Mouse (Mus musculus): ENCODE data around the gene Chpf.

The Chpf gene

DNA sequence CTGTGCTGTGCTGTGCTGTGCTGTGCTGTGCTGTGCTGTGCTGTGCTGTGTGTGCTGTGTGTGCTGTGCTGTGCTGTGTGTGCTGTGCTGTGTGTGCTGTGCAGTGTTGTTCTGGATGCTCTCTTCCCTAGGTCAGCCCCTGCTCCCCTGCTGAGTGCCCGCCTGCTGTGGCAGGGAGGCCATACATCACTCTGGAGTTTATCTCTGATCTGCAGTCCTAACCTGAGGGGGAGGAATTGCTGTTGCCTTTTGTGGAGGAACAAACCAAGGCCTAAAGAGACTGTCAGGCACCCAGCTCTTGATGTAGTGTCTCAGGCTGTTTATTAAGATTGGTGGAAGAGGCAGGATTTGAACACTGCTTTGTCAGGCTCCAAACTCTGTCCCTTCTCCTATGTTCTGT is 16.5 kb downstream of the Chpf start:
- ATAC-seq (ENCODE audit: insufficient number of reproducible peaks, low FRiP score, low TSS enrichment), result no peak

DNA sequence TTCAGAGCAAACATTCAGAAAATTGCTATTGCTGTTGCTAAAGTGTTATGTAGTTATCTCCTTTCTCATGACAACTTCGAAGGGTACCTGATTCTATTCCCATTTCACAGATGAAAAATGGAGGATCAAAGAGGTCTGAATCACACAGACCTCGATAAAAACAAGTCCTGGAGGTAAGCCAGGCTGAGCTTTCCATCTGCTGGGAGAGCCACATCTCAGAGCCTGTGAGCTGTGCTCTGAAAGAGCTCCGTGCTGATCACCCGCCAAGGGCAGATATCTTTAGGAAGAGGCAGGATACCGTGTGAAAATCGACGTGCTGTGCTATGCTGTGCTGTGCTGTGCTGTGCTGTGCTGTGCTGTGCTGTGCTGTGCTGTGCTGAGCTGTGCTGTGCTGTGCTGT is 18.8 kb downstream of the Chpf start:
- ATAC-seq (ENCODE audit: insufficient number of reproducible peaks, low FRiP score, low TSS enrichment), result no peak

DNA sequence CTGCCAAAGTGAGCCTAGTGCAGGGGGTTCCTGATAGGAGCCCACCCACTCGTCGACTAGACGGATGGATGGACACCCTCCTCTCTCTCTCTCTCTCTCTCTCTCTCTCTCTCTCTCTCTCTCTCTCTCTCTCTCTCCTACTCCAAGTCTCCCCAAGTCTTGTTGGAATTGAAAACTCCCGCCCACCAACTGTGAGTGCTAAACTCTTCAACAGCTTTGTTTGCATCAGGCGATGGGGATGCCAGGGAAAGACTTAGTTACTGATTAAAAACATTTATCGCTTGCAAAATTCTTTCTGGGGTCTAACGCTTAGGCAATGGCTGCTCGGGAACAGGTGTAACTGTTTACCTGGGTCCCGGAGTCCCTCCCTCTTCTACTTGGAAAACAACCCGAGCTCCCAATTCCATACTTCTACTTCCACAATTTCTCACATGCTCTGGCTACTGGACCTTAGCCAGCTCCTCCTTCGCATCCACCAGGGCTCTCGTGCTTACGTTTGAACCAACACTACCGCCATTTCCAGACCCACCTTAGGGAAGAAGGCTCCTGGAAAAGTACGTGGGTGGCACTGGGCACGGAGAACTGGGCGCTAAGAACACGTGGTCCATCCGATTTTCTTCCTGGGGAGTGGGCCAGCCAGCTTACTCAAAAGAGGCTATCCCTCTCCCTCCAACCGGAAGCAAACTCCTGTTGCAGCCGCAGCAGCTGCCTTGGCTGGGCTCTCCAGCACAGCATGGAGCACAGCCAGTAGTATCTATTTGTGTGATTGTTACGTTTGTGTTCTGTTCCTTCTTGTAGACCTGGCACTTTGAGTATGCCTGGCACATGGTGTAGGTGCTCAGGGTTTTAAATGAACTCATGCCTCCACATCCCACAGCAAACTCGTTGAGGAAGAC is 20.1 kb downstream of the Chpf start:
- no peak for ATAC-seq (ENCODE audit: insufficient number of reproducible peaks, low FRiP score, low TSS enrichment)

DNA sequence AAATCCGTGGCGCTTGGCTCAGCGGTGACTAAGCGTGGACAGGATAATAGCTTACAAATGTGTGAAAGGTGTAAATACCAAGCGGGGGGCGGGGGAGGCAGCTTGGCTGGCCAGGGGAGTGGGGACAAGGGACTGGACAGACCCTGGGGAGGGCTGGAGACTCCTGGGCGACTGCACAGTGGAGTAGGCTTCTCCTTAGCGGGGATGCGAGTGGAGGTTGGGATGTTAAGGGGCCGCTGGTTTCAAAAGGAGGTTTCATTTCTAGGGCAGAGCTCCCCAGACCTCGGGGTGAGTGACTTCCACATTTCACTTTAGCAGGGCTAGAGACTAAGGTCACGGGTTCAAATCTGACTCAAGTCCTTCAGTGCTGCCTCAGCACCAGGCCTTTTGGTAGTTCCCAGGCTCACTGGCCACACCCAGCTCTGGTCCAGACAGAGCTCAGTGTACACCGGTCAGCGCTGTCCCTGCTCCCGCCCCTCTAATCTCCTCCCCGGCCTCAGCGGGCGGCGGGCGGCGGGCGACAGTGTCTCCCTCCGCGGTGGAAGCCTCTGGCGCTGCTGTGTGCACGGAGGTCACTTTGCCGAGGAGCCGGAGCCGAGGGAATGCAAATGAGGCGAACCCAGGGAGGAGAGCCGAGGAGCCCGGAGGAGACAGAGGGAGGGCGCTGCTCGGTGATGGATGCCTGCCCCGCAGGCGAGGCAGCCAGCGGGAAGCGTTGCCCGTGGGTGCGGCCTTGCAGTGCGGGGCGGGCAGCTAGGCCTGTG is 20.9 kb downstream of the Chpf start:
- ATAC-seq (ENCODE audit: insufficient number of reproducible peaks, low FRiP score, low TSS enrichment), result peak; percentile 50; the same call in 1 of the 2 replicates

DNA sequence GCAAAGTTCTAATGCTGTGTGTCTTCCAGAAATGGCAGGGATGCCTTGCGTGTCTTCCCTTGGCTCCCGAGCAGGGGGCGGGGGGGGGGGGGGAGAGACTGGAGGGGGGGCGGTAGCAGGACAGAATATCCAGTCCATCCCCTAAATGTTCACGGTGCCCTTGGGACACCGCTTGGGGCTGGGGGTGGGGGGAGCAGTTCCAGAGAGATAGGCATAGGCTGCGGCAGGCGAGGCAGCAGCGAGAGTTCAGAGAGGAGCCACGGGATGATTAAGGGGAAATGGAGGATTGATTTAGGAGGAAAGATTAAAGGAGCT is 21.4 kb downstream of the Chpf start:
- ATAC-seq (ENCODE audit: insufficient number of reproducible peaks, low FRiP score, low TSS enrichment), result no peak

DNA sequence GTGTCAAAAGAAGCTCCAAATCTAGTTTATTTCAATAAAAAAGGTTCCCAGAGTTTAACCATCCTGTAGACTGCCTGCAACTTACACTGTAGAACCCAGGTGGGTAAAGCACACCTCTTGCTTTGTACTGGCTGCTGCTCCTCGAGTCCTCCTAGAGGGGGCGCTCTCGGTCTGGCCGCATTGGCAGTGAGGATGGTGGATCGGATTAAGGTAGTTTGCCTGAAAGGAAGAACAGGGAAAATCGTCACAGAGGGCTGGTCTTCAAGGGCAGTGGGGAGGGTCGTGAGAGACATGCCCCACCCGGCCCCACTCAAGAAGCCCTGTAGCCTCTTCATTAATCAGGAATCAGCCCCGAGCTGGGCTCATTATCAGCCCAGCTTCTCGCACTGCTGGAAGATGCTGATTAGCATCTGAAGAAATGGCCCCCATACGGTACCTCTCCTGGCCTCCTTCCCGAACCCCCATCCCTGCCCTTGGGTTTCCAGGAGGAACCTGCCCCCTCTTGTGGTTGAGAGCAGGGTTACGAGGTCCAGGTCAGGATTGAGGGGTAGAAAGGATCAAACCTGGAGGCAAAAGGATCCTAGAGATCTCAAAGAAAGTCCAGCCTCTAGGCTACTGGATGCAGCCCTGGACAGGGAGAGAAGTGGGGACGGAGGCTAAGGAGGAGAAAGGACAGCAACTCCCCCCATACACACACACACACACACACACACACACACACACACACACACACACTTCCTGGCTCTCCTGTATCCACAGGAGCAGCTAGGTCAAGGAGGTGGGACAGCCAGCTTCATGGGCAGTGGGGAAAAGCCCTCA is 22.2 kb downstream of the Chpf start:
- no peak for ATAC-seq (ENCODE audit: insufficient number of reproducible peaks, low FRiP score, low TSS enrichment)

DNA sequence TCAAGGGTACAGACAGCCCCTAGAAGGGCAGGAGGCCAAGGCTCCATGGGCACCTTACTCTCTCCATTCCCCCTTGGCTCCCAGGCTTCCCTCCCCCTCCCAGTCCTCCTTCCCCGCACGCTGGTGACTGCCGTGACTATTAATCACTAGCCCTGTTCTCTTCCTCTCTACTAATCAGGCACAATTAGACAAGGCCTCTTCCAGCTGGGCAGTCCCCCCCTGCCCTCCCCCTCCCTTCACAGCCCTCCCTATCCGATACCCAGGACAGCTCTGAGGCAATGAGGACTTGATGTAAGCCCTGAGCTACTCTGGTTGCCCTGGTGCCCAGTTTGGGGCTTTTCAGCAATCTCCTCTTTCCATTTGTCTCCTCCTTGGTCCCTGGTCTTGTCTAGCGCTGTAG is 23.2 kb downstream of the Chpf start:
- ATAC-seq (ENCODE audit: insufficient number of reproducible peaks, low FRiP score, low TSS enrichment), result no peak

DNA sequence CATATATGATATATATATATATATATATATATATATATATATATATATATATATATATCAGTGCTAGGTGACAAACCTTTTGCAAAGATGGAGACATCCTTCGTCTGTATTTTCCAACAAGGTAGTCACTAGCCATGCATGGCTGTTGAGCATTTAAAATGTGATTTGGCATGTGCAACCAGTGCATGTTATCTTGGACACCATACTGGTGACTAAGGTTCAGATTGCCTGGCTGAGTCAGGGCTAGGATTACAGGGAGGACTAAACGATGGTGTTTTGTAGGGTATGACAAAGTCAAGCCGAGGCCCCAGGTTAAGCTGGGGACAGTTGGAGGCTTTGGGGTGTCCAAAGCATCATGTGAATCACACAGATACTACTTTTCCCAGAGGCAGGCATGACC is 23.7 kb downstream of the Chpf start:
- no peak for ATAC-seq (ENCODE audit: insufficient number of reproducible peaks, low FRiP score, low TSS enrichment)

DNA sequence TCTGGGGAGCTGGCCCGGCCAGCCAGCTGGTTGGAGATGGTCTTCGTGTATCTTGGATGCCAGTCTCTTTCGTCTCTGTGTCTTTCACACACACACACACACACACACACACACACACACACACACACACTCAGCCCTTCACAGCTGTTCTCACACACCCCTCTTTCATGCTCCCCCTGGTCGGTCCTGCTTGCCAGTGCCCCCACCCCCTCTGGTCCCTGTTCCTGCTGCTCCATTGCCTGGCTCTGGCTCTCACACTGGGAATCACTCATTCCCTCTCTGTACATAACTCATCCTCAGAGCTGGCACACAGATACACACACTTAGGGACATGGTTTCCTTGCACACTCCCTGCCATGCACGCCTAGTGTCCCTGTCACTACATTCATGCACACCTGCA is 27.2 kb downstream of the Chpf start:
- no peak for ATAC-seq (ENCODE audit: insufficient number of reproducible peaks, low FRiP score, low TSS enrichment)

DNA sequence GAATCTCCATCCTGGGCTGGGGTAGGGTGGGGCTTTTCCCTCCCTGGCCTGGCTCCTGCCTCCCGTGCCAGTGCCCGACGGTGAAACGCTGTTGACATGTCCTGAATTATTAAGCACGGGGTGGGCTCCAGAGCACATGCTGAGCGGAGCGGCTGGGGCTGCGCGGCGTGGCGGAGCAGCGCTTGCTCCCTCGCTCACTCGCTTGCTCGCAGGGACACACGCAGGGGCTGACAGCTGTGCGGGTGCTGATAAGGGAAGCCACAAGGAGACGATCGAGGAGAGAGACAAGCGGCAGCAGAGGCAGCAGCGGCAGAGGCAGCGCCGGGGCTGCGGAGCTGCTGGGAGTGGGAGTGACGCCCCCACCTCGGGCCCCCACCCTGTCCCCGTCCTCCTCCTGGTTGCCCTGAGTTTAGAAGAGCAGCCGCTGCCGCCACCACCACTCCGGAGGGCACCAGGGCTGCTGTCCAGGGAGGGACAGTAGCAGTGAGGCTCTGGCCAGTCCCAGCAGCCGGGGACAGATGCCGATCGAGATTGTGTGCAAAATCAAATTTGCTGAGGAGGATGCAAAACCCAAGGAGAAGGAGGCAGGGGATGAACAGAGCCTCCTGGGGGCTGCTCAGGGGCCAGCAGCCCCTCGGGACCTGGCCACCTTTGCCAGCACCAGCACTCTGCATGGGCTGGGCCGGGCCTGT is 28.6 kb downstream of the Chpf start, which contains the start of gene Asic4:
TSS of gene Asic4 (plus strand) at position 123 of the 692 bp plus-strand sequence.
- no peak for ATAC-seq (ENCODE audit: insufficient number of reproducible peaks, low FRiP score, low TSS enrichment)

DNA sequence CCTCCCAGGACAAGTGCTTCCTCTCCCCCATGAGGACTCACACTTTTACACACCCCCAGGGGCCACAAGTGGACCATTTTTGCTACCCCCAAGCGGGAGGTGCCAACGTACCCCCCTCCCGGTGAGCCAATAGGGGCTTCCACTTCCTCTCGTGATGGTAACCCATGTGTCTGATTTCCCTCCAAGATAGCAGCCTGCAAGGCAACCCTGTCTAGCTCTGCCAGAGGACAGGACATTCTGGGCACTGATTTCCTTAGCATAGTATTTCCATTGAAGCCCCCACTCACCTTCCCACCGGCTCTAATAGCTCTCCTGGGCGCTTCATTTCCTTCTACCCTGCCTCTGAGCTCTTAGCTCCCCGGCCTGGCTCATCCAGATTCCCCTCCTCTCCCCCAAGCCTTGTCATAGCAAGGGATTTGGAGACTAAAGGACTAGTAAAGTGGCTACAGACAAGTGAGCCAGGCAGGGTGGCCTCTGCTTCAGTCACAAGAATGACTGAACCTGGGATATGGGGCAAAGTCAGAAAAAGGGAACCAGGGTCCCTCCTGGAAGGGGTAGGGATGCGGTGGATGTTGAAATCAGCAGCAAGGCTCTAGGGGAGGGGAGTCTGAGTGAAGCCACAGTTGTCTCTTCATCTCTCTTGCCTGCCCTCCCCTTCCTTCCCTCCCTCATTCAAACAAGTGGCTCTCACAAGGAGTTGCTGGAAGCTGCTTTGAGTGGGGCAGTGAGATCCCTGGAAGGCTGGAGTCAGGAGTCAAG is 29.6 kb downstream of the Chpf start:
- ATAC-seq (ENCODE audit: insufficient number of reproducible peaks, low FRiP score, low TSS enrichment), result no peak

DNA sequence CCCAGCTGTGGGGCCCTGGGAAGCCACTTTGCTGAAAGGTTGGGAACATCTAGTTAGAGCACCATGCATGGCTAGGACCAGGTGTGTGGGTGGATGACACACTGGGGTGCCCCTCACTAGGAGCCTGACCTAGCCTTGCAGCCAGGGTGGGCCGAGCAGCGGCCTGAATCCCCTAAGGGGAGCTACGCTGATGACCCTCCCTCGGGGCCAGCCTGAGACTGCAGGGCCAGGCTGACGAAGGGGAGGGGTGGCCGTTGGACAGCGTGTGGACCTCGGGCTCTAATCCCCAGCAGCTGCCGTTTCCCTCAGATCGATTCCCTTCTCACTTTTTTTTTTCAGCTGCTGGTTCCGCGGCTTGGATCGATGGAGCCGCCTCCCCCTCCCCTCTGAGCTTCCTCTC is 30.2 kb downstream of the Chpf start:
- no peak for ATAC-seq (ENCODE audit: insufficient number of reproducible peaks, low FRiP score, low TSS enrichment)

DNA sequence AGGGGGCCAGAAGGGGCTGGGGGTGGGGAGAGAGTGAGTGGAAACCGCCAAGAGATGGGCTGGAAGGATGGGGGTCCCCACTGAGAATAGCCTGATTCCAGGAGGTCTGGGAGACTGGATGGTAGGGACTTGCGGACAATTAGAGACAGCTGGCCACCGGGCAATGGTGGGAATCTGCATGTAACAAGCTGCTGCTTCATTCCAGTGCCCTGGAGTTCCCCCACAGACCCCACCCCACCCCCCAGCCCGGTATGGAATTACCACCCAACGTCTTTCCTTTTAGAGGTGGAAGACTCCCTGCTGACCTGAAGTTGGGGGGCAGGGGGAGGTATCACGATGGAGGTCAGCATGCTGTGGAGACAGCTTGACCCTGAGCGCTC is 31.1 kb downstream of the Chpf start:
- no peak for ATAC-seq (ENCODE audit: insufficient number of reproducible peaks, low FRiP score, low TSS enrichment)

DNA sequence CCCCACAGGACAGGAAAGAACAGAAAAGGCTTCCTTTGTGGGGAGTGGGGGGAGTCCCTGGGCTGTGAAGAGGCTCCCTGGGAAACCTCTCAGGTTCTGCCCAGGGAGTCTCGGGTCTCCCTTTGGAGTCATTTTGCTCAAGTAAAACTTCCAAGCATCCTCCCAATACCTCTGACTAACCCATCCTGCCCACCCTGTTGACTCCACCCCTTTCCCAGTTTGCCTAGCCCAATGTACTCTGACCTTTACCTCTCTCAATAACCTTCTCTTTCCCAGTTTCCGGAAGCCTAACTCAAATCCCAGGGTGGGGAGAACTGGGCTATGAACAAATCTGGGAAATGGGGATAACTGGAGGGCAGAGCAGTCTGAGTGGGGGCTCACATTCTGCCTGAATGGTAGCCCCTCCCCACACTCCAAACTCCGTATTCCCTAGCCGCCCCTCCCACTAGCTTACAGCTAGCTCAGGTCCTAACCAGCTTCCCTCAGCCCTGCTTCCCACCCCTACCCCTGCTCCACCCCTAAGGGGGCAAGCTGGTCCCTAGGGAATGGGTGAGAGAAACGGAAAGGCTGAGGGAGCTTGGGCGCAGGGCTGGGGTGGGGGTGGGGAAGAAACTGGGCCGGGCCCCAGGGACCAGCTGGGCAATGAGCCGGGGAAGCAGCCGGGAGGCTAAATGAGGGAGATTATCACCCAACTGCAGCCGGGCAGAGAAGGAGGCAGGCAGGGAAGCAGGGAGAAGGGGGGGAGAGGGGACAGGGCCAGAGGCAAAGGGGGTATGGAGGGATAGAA is 31.6 kb downstream of the Chpf start:
- no peak for ATAC-seq (ENCODE audit: insufficient number of reproducible peaks, low FRiP score, low TSS enrichment)

DNA sequence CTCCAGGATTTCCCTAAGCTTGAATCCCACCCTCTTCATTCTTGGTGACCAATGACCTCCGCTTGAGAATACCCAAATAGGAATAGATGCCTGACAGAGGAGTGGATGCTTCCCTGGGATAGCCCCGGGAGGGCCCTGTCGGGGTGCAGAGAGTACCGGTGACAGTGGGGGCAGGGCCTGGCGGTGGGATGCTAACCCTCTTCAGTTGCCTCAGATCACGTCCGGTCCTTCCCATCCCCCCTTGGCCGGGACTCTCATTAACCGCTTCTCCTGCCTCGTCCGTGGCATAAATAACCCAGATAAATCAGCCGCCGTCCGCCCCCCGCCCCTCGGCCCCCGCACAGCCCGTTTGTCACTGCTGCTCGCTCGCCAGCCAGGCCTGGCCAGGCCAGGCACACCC is 32.5 kb downstream of the Chpf start:
- no peak for ATAC-seq (ENCODE audit: insufficient number of reproducible peaks, low FRiP score, low TSS enrichment)

DNA sequence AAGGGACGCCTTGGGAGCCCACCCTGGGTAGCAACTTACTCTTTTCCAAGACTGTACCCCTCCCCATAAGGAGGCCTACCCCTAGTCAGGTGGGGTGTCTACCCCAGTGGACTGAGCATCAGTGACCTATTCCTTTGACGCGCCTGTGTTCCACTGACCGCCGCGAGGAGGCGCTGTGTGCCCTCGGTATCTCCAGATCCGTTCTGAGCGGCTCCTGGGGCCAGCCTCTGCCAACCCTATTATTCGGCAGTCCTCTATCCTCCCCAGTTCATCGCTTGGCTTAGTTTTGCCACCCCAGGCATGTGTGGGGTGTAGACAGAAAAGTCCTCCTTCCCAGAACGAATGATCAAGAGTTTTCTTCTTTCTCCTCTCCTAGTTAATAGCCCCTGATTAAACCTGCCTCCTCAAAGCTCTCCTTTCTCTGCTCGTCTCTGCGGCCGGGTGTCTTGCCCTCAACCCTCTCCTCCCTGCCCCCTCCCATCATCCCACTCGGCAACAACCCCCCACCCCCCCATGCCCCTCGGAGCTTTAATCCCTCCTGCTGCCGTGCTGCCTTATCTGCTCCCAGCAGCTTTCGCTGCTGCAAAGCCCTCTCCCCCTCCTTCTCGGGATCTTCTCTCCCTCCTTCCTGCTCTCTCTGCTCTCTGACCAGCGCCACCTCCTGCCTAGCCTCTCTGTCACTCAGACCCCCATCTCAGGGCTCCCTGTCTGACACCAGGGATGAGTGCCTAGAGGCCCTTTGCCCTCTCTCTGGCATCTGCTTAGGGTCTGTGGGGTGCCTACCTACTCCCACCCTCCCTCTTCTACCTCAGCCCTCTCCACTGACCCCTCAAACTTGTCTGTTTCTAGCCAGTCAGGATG is 33.1 kb downstream of the Chpf start:
- ATAC-seq (ENCODE audit: insufficient number of reproducible peaks, low FRiP score, low TSS enrichment), result peak; percentile 22; the same call in 1 of the 2 replicates

DNA sequence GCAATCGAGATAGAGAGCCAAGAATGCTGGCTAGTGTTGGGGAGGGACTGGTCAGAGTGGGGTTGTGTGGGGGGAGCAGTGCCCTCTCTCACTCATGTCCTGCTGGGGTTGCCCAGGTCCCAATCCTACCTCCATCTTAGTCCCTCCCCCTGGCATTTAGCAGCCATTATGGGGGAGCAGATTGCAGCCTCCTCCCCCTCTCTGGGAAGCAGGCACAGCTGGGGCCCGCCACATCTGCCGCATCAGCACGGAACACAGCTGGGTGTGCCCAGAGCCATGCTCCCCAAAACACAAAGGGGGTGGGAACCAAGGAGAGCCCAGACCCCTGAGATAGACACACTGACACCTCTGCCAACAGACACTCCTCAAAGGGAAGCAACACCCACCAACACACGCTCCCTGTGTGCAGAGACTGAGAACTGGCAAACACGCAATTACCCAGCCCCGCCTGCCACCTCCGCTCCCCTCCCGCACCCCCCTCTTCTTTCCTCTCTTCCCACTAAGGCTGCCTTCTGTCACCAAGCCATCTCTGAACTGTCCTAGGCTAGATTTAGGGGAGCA is 33.9 kb downstream of the Chpf start:
- ATAC-seq (ENCODE audit: insufficient number of reproducible peaks, low FRiP score, low TSS enrichment), result no peak

DNA sequence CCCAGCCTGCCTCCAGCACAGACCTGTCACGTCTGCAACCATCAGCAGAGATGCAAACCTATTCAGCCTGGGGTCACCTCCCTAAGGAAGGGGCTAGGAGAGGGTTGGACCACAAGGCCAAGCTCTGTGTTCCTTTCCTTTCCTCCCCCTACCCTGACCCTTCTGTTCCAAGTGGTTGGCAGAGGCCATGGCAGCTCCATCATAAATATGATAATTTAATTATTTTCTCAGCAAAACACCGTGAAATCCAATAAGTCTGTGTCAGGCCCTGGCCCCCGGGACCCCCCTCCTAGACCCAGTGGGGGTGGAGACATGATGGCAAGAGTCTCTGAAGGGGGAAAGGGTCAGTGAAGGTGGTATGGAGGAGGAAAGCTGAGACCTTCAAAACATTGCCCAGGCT is 34.9 kb downstream of the Chpf start:
- no peak for ATAC-seq (ENCODE audit: insufficient number of reproducible peaks, low FRiP score, low TSS enrichment)
